Mouse (Mus musculus) MEL (cell line): ENCODE measurements around the gene Gm17359. TPM values are rescaled to one million over a fixed set of nuclear protein-coding genes. Genes with fewer than 3 reads are reported as not detected.

Experiments used
- DNase-seq: peaks from one replicate; pipeline ENCODE4 v3.0.0; 2011; ENCODE audit warnings: low read depth, low spot score
- H3K27ac ChIP-seq: 2 replicates; pipeline ENCODE4 v1.5.1; 2012; ENCODE audit warnings: low read depth, mild to moderate bottlenecking, control low read depth, low read length, moderate library complexity; ENCODE audit not compliant: control insufficient read depth
- H3K27me3 ChIP-seq, 2 experiments: fragments of 150-350 bp in 1 of 2; sonication (generic) in 1 of 2; 2 replicates each; pipeline ENCODE4 v1.6.1; 2012; ENCODE audit warnings: low read length in 2 of 2, mild to moderate bottlenecking in 2 of 2, improper control_type of control experiment in 1 of 2, moderate library complexity in 1 of 2; ENCODE audit not compliant: insufficient read depth in 2 of 2, control insufficient read depth in 1 of 2
- H3K36me3 ChIP-seq, 2 experiments: 2 replicates each; pipeline ENCODE4 v1.6.1; 2012 to 2014; ENCODE audit warnings: low read length in 2 of 2, improper control_type of control experiment in 1 of 2, inconsistent platforms in 1 of 2, mild to moderate bottlenecking in 1 of 2; ENCODE audit not compliant: insufficient read depth in 2 of 2, control insufficient read depth in 1 of 2
- H3K4me1 ChIP-seq, 2 experiments: fragments of 150-350 bp in 1 of 2; sonication (generic) in 1 of 2; 2 replicates each; pipeline ENCODE4 v1.6.1; 2012; ENCODE audit warnings: low read length in 2 of 2, improper control_type of control experiment in 1 of 2, mild to moderate bottlenecking in 1 of 2; ENCODE audit not compliant: insufficient read depth in 2 of 2, control insufficient read depth in 1 of 2
- H3K4me3 ChIP-seq, 2 experiments: fragments of 150-350 bp in 1 of 2; sonication (generic) in 1 of 2; 2 replicates each; pipeline ENCODE4 v1.5.1; 2012; ENCODE audit warnings: low read depth in 2 of 2, low read length in 2 of 2, mild to moderate bottlenecking in 2 of 2, moderate library complexity in 2 of 2, control low read depth in 1 of 2, improper control_type of control experiment in 1 of 2; ENCODE audit not compliant: control insufficient read depth in 1 of 2, insufficient read depth in 1 of 2
- H3K79me2 ChIP-seq: 2 replicates; pipeline ENCODE4 v1.6.1; 2012; ENCODE audit warnings: mild to moderate bottlenecking, low read length, moderate library complexity; ENCODE audit not compliant: control insufficient read depth, poor library complexity, insufficient read depth
- H3K9ac ChIP-seq: 2 replicates; pipeline ENCODE4 v1.6.1; 2012; ENCODE audit warnings: low read depth, mild to moderate bottlenecking, control low read depth, low read length, moderate library complexity; ENCODE audit not compliant: control insufficient read depth, poor library complexity, severe bottlenecking
- H3K9me3 ChIP-seq: fragments of 150-350 bp; sonication (generic); replicated peaks from 2 replicates; pipeline ENCODE4 v1.6.1; 2012; ENCODE audit warnings: mild to moderate bottlenecking, low read length, improper control_type of control experiment, moderate library complexity; ENCODE audit not compliant: insufficient read depth
- BHLHE40 ChIP-seq: IDR thresholded peaks from 2 replicates; pipeline ENCODE4 v1.6.1; 2012; ENCODE audit warnings: low read depth, mild to moderate bottlenecking, inconsistent platforms, low read length, improper control_type of control experiment, borderline replicate concordance
- CHD1 ChIP-seq: IDR thresholded peaks from 2 replicates; pipeline ENCODE4 v1.6.1; 2012; ENCODE audit warnings: low read depth, mild to moderate bottlenecking, inconsistent platforms, low read length, improper control_type of control experiment
- CHD2 ChIP-seq: IDR thresholded peaks from 2 replicates; pipeline ENCODE4 v1.6.1; 2011; ENCODE audit warnings: low read length, improper control_type of control experiment
- CTCF ChIP-seq, 3 experiments: IDR thresholded peaks in 2 of 3; conservative IDR thresholded peaks in 1 of 3; 2 replicates each; pipeline ENCODE4 v1.5.1; 2011 to 2012; ENCODE audit warnings: low read length in 3 of 3, low read depth in 2 of 3, mild to moderate bottlenecking in 2 of 3, improper control_type of control experiment in 1 of 3, inconsistent platforms in 1 of 3, mixed read lengths in 1 of 3, moderate library complexity in 1 of 3; ENCODE audit not compliant: control insufficient read depth in 1 of 3, insufficient read depth in 1 of 3, poor library complexity in 1 of 3, severe bottlenecking in 1 of 3
- ELF1 ChIP-seq: IDR thresholded peaks from 2 replicates; pipeline ENCODE4 v1.6.1; 2014; ENCODE audit warnings: low read depth, mild to moderate bottlenecking, inconsistent platforms, low read length, improper control_type of control experiment, moderate library complexity
- HCFC1 ChIP-seq: IDR thresholded peaks from 2 replicates; pipeline ENCODE4 v1.6.1; 2012; ENCODE audit warnings: low read depth, mild to moderate bottlenecking, inconsistent platforms, low read length, improper control_type of control experiment, moderate library complexity
- JUND ChIP-seq: IDR thresholded peaks from 2 replicates; pipeline ENCODE4 v1.6.1; 2011; ENCODE audit warnings: low read depth, mild to moderate bottlenecking, improper control_type of control experiment, low read length
- KAT2A ChIP-seq: conservative IDR thresholded peaks from 2 replicates; pipeline ENCODE4 v1.6.1; 2012; ENCODE audit warnings: low read depth, low read length, improper control_type of control experiment, inconsistent platforms
- MXI1 ChIP-seq: IDR thresholded peaks from 2 replicates; pipeline ENCODE4 v1.6.1; 2011; ENCODE audit warnings: mild to moderate bottlenecking, low read depth, low read length, improper control_type of control experiment
- MYC ChIP-seq: IDR thresholded peaks from 2 replicates; pipeline ENCODE4 v1.6.1; 2011; ENCODE audit warnings: low read depth, mild to moderate bottlenecking, low read length, improper control_type of control experiment, moderate library complexity
- NELFE ChIP-seq: IDR thresholded peaks from 2 replicates; pipeline ENCODE4 v1.6.1; 2011; ENCODE audit warnings: low read depth, low read length, improper control_type of control experiment
- POLR2AphosphoS2 ChIP-seq: IDR thresholded peaks from 2 replicates; pipeline ENCODE4 v1.6.1; 2011; ENCODE audit warnings: low read length, improper control_type of control experiment
- RAD21 ChIP-seq: IDR thresholded peaks from 2 replicates; pipeline ENCODE4 v1.6.1; 2011; ENCODE audit warnings: mild to moderate bottlenecking, low read depth, low read length, improper control_type of control experiment
- RCOR1 ChIP-seq: IDR thresholded peaks from 2 replicates; pipeline ENCODE4 v1.6.1; 2012; ENCODE audit warnings: low read depth, mild to moderate bottlenecking, inconsistent platforms, low read length, improper control_type of control experiment
- TBP ChIP-seq: IDR thresholded peaks from 2 replicates; pipeline ENCODE4 v1.8.0; 2011; ENCODE audit warnings: low read depth, low read length, improper control_type of control experiment
- TCF12 ChIP-seq: IDR thresholded peaks from 2 replicates; pipeline ENCODE4 v1.6.1; 2014; ENCODE audit warnings: low read depth, mild to moderate bottlenecking, inconsistent platforms, low read length, improper control_type of control experiment, moderate library complexity
- UBTF ChIP-seq: IDR thresholded peaks from 2 replicates; pipeline ENCODE4 v1.6.1; 2012; ENCODE audit warnings: low read depth, mild to moderate bottlenecking, inconsistent platforms, low read length, improper control_type of control experiment, moderate library complexity, borderline replicate concordance; ENCODE audit not compliant: insufficient read depth
- USF2 ChIP-seq, 2 experiments: IDR thresholded peaks; 2 replicates each; pipeline ENCODE4 v1.6.1; 2011 to 2012; ENCODE audit warnings: improper control_type of control experiment in 2 of 2, low read length in 2 of 2, borderline replicate concordance in 1 of 2, inconsistent platforms in 1 of 2, low read depth in 1 of 2, mild to moderate bottlenecking in 1 of 2; ENCODE audit not compliant: insufficient read depth in 1 of 2
- ZC3H11A ChIP-seq: IDR thresholded peaks from 2 replicates; pipeline ENCODE4 v1.6.1; 2012; ENCODE audit warnings: low read depth, mild to moderate bottlenecking, inconsistent platforms, low read length, improper control_type of control experiment
- ZKSCAN1 ChIP-seq: IDR thresholded peaks from 2 replicates; pipeline ENCODE4 v1.6.1; 2012; ENCODE audit warnings: low read depth, mild to moderate bottlenecking, inconsistent platforms, low read length, improper control_type of control experiment, moderate library complexity
- ZMIZ1 ChIP-seq: IDR thresholded peaks from 2 replicates; pipeline ENCODE4 v1.6.1; 2012; ENCODE audit warnings: low read depth, mild to moderate bottlenecking, inconsistent platforms, low read length, improper control_type of control experiment, moderate library complexity
- polyA plus RNA-seq, 2 experiments: library from polyadenylated mRNA; stranded (reverse) in 1 of 2; unstranded in 1 of 2; fragments of >175 nt in 1 of 2; fragments of >200 nt in 1 of 2; gene quantifications; 2 replicates each; pipeline versions ENCODE4 v1.2.1 to v1.2.4; 2012; ENCODE audit warnings: low replicate concordance in 2 of 2, low read depth in 1 of 2; ENCODE audit not compliant: insufficient read length in 2 of 2, insufficient read depth in 1 of 2, missing spikeins in 1 of 2
- total RNA-seq: library from RNA; depleted of rRNA; stranded (reverse); fragments of 300-350 nt; gene quantifications from 2 replicates; pipeline ENCODE4 v1.2.3, GENCODE M21; 2012

Gm17359 gene
- total and polyA plus RNA-seq, 3 experiments, result 0.15 TPM; not detected in 2

GRCm38 (mm10) chr3:79478400-79478799, 141.9 kb downstream of the Gm17359 start (continued):
- TF ChIP-seq ZMIZ1 (no peak), USF2 (IDR thresholded peaks at IDR 0.05; ENCODE audit: borderline replicate concordance in 1 of 2, insufficient read depth in 1 of 2, low read depth in 1 of 2, low read length in 2 of 2) (no peak), HCFC1 (no peak), MXI1 (peak; percentile 33), RCOR1 (peak; percentile 85), POLR2AphosphoS2 (no peak), TCF12 (peak; percentile 89), ELF1 (no peak), TBP (no peak), RAD21 (no peak), BHLHE40 (no peak; the same call in 1 of the 2 replicates), KAT2A (no peak), CHD2 (no peak), CHD1 (no peak), ZKSCAN1 (no peak)

GRCm38 (mm10) chr3:79478880-79479279, 142.4 kb downstream of the Gm17359 start:
- Histone ChIP-seq H3K4me3 (no peak overlapping the region), H3K27me3 (no peaks in the 10 kb centered on the region), H3K9me3 (no peaks in the 10 kb centered on the region), H3K4me1 (peaks cover 15 to 16% of the 10 kb centered on the region in 2 experiments), H3K36me3 (peaks cover 3 to 16% of the 10 kb centered on the region in 2 experiments), H3K9ac (no peak overlapping the region), H3K79me2 (no peaks in the 10 kb centered on the region), H3K27ac (peak overlapping the region; percentile 45)
- no peak for DNase-seq
- TF ChIP-seq ELF1 (no peak), ZC3H11A (no peak), RAD21 (no peak), UBTF (no peak), TCF12 (no peak; the same call in 1 of the 2 replicates), POLR2AphosphoS2 (no peak), MYC (no peak), JUND (no peak), ZKSCAN1 (no peak), CHD2 (no peak), NELFE (no peak), BHLHE40 (no peak), CTCF (IDR thresholded peaks at IDR 0.05 in 2 of 3, conservative IDR thresholded peaks at IDR 0.05 in 1 of 3; ENCODE audit: control insufficient read depth in 1 of 3, insufficient read depth in 1 of 3, low read depth in 2 of 3, low read length in 3 of 3, poor library complexity in 1 of 3, severe bottlenecking in 1 of 3) (no peak)
